Mouse (Mus musculus): Measurements from ENCODE around the gene Otor.

The Otor gene

DNA sequence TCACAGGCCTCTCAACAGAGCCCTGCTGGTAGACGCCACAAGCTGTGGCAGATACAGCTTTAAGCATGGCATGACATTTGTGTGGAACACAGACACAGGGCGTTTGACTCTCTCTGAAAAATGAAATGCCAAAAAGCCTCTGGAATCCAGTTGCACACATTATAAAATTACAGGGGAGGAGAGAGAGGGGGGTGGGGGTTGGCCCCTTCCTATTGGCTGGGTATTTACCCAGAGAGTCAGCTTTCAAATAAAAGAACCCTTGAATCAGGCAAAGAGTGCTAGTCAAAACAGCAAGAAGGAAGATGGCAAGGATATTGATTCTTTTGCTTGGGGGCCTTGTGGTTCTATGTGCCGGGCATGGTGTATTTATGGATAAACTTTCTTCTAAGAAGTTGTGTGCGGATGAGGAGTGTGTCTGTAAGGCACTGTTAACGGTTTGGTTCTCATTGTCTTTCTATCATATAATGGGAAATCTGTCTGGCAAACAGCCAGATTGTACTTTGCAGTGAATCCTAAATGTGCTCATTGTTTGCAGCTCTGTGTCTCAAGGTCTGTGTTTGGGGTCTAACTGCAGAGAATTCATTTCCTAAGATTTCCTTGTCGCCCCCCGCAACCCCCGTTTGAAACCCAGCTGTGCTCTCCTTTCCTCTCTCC is at the start of gene Otor:
Otor (plus strand) TSS at position 276 of the 654 bp plus-strand sequence.
- DNase-seq (ENCODE audit: low spot score) = no peak

DNA sequence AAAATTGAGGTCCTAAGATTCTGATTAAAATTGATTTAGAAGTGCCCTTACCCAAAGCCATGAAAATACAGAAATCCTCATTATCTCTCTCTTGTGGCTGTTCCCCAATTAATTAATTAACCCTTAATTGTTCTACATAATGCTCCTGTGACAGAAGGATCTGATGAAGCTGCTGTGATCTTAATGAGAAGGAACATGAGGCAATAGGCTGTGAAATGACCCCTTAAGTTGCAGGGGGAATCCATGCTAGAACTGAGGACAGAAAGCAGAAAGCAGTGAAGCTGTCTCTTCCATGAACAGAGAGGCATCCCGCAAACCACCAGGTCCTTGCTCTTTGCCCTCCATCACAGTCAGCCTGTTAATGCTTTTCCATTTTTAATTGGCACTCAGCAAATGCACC is 47.0 kb upstream of the Otor start:
- DNase-seq (ENCODE audit: low spot score) = no peak

GRCm38 (mm10) chr2:143032378-143033255 is 45.7 kb upstream of the Otor start:
- DNase-seq (ENCODE audit: low spot score) = no peak

DNA sequence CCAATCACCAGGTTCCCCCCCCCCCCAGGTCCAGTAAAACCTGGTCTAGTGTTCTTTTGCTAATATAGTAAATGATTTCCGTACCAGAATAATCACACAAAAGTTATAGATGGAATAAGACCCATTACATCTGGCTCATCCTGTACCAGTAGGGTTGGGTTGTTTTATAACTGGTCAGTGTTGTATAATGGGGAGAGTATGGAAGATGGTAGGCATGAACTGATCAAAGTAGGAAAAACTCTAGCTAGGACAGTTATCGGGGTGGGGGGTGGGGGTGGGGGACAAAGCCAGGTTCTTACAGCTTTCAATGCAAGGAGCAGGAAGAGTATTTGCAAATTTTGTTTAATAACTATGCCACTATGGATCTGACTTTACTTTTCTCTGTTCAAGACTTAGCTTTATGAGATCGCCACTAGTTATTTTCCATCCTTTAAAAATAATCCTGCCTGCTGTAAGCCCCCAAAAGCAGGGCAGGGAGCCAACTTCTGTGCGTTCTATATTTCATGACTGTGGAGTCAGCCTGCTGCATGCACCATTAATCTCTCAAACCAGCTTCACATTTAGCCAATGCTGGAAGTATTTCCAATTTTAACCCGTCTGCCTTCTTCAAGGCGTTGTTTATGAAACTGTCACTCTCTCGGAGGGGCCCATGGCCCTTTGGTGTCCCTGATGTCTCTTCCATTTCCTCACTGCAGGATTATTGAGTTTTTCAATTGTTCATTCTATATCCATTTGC is 43.8 kb upstream of the Otor start:
- DNase-seq (ENCODE audit: low spot score) = no peak

GRCm38 (mm10) chr2:143035086-143035593 is 43.1 kb upstream of the Otor start:
- DNase-seq (ENCODE audit: low spot score) = no peak

- DNase-seq (ENCODE audit: low spot score) = no peak
Observed at GRCm38 (mm10) chr2:143041596-143041995, 36.7 kb upstream of the Otor start.

GRCm38 (mm10) chr2:143055251-143055650 is 23.0 kb upstream of the Otor start:
- DNase-seq (ENCODE audit: low spot score) = no peak

GRCm38 (mm10) chr2:143056736-143057135 is 21.5 kb upstream of the Otor start:
- DNase-seq (ENCODE audit: low spot score) = no peak

DNA sequence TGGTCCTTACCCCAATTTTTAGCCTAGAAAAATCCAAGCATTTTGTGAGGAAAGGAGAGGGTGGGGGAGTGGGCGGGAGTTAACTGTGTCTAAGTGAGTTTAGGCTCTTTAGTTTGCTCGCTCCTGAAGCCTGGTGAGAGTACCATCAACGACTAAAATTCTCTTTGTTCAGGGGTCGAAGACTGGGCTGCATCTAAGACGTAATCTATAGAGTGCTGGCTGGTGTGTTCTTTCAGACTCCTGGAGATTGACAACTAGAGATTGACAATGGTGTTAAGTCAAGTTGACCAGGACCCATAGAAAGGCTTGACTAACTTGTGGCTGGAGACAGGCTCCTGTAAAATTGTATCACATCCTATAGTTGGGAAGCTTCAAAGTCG is 15.9 kb upstream of the Otor start:
- DNase-seq (ENCODE audit: low spot score) = no peak

DNA sequence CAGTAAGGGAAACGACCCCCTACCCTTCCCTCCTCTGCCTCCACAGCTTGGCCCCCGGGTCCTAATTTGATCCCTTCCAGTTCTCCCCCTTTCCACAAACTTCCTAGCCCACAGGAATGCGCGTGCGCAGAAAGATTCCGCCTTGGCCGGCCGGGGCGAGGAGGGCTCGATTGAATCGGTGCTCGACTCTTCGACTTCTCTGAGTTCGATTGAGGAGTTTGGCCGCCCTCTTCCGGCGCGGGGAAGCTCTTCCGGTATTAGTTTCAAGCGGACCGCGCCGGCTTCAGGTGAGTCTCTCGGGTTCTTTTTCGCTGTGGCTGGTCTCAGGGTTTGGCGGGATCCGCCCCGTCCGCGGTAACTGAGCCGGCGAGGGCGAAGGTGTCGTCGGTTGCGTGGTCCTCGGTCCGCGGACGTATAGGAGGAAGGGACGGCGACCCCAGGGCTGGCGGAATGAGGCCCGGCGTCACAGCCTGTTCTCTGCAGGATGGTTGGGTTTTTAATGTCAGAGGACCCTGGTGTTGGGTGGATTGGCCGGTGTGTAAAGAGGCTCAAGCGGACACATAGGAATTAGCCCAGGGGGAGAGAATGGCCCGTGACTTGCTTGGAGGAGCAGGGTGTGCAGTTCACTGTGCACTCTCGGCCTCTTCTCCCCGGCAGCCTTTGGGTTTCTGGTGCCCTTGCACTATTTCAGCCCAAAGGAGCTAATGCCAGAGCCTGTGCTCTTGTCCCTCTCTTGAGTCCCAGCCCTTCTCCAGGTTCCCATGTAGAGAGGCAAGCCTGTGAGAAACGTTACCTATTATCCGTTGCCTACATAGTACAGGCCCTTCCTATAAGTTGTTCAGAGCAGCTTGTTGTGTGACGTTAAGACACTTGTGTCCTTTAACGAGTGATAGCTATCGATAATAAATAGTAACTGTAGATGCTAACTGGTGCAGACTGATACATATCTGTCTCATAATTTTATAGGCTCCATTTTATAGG is 15.2 kb upstream of the Otor start, which contains the start of gene Snrpb2:
Snrpb2 (plus strand) TSS at position 228 of the 981 bp plus-strand sequence.
- DNase-seq (ENCODE audit: low spot score) = peak; percentile 88

DNA sequence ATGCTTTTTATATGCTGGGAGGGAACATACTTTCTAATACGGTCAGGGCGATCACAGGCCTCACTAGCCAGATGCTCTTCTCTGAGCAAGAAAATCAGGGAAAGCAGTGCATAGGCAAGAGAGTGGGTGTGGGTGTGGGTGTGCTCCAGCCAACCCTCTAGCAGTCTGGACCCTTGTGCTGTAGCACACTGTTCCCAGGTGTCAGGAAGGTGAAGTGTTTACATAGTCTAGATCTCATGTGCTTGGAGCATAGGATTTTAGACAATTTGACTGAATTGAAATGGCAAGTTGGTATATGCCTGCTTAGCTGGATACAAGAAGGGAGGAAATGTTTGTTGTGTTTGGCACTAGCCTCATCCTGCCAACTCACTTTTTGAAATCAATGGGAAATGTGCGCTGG is 12.4 kb upstream of the Otor start:
- peak; percentile 1 for DNase-seq (ENCODE audit: low spot score)

- peak; percentile 11 for DNase-seq (ENCODE audit: low spot score)
Observed at GRCm38 (mm10) chr2:143081693-143082092, 3.4 kb downstream of the Otor start.

DNA sequence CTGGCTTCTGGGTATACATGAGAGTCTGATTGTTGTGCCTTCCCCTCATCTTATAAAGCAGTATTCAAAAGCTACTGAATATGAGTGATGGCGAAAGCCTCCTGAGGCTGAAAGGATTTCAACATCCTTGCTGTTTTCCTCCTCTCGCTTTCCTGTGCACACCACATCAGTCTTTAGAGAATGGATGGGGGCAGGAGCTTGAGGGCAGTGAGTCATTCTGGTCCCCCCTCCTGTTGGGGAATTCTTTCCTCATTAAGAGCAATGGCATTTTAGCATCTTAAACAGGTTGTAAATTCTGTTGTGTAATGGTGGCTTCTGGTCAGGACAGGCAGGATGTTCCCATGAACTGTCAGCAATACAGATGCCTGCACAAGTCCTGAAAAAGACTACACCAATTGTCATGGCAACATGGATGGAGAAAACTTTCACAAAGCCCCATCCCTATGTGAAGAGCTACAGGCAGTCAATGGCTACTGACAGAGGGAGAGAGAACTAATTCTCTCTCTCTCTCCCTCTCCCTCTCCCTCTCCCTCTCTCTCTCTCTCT is 6.7 kb downstream of the Otor start:
- no peak for DNase-seq (ENCODE audit: low spot score)

- no peak for DNase-seq (ENCODE audit: low spot score)
Observed at GRCm38 (mm10) chr2:143089866-143090265, 11.6 kb downstream of the Otor start.

- peak; percentile 24 for DNase-seq (ENCODE audit: low spot score)
Observed at GRCm38 (mm10) chr2:143093726-143094125, 15.5 kb downstream of the Otor start.

DNA sequence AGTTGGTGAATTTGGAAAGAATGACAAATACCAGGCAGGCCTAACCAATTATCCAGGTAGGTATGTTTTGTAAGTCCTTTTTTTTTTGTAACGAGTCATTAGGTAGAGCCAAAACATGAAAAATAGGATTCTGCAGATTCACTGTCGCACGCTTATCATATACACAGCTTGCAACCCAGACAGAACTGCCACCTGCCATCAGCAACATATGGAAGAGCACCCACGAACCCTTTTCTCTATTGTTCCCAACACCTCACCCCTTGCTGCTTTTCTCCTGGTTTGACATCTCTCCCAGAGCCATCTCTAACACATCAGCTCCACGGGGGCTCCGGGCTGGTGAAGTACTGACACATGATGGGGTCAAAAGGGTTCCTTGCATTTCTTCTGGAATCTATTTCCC is 16.5 kb downstream of the Otor start:
- DNase-seq (ENCODE audit: low spot score) = no peak

GRCm38 (mm10) chr2:143097170-143097569 is 18.9 kb downstream of the Otor start:
- DNase-seq (ENCODE audit: low spot score) = no peak

GRCm38 (mm10) chr2:143113859-143114258 is 35.6 kb downstream of the Otor start:
- no peak for DNase-seq (ENCODE audit: low spot score)

DNA sequence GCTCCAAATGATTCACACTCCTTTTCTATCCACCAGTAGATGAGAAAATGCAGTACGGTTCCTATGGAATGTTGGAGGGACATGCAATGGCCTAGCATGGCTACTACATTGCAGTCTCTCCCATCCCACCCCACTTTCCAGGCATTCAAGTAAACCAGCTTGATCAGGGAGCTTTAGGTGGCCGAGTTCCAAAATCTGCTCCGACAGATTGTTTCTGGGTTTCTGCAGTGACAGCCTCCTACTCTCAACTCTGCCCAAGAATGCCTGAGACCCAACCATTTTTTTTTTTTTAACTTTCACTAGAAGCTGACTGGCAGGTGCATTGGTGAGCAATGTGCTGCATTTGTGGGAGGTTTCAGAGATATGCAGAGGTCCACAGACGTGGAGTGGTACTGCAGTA is 36.4 kb downstream of the Otor start:
- no peak for DNase-seq (ENCODE audit: low spot score)

DNA sequence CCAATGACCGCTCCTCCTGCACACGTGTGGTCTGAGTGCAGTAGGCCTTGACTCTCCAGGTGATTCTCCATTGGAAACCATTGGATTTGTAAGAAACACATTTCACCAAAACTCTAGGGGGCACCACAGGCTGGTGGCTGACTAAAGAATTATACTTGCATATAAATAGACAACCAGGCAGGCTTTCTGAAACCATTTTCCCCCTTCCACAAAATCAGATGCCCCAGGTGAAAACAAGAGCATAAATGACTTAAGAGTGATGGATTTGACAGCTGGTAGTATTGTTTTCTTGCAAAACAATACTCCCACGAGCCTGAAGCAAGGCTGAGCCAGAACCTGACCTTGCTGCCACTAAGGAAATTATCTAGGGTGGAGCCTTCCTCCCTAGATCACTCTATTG is 39.2 kb downstream of the Otor start:
- no peak for DNase-seq (ENCODE audit: low spot score)

- DNase-seq (ENCODE audit: low spot score) = no peak
Observed at GRCm38 (mm10) chr2:143118221-143118620, 39.9 kb downstream of the Otor start.
